Mouse (Mus musculus) thymus, adult 2 months (tissue): ENCODE measurements around the gene Fam172a.

Source experiments
- CTCF ChIP-seq: fragments of 200-500 bp; IDR thresholded peaks from 2 replicates; pipeline ENCODE4 v1.5.1; 2012; ENCODE audit warnings: mild to moderate bottlenecking, control low read depth, low read length, moderate library complexity, borderline replicate concordance; ENCODE audit not compliant: control insufficient read depth, poor library complexity, insufficient read depth; ENCODE audit errors: extremely low read depth
- POLR2A ChIP-seq: fragments of 200-500 bp; IDR thresholded peaks from 2 replicates; pipeline ENCODE4 v1.6.1; 2012; ENCODE audit warnings: mild to moderate bottlenecking, low read length, control low read depth, moderate library complexity; ENCODE audit not compliant: control insufficient read depth, poor library complexity, insufficient read depth; ENCODE audit errors: extremely low read depth

GRCm38 (mm10) chr13:78004649-78005048, 302.8 kb downstream of the Fam172a start:
- TF ChIP-seq CTCF (no peak), POLR2A (no peak)
